Mouse (Mus musculus): Measurements from ENCODE around the gene Abcg1.

Gene Abcg1

GRCm38 (mm10) chr17:31040421-31040820 lies 17.1 kb upstream of the Abcg1 start:
- no peak for DNase-seq (ENCODE audit: low spot score)

GRCm38 (mm10) chr17:31042751-31043150 lies 14.7 kb upstream of the Abcg1 start:
- no peak for DNase-seq (ENCODE audit: low spot score)

- no peak for DNase-seq (ENCODE audit: low spot score)
These were observed 643 bp downstream of the Abcg1 start for GRCm38 (mm10) chr17:31057891-31058744.

GRCm38 (mm10) chr17:31058745-31059085 lies 1.2 kb downstream of the Abcg1 start:
- DNase-seq (ENCODE audit: low spot score) = no peak

- DNase-seq (ENCODE audit: low spot score) = no peak
These were observed 2.7 kb downstream of the Abcg1 start for GRCm38 (mm10) chr17:31060196-31060587.

GRCm38 (mm10) chr17:31060588-31061345 lies 3.3 kb downstream of the Abcg1 start:
- DNase-seq (ENCODE audit: low spot score) = no peak

GRCm38 (mm10) chr17:31061346-31062095 lies 4.0 kb downstream of the Abcg1 start:
- no peak for DNase-seq (ENCODE audit: low spot score)

GRCm38 (mm10) chr17:31066058-31066457 lies 8.6 kb downstream of the Abcg1 start:
- no peak for DNase-seq (ENCODE audit: low spot score)

- no peak for DNase-seq (ENCODE audit: low spot score)
These were observed 9.6 kb downstream of the Abcg1 start for GRCm38 (mm10) chr17:31067051-31067450.

GRCm38 (mm10) chr17:31069121-31069520 lies 11.6 kb downstream of the Abcg1 start:
- no peak for DNase-seq (ENCODE audit: low spot score)

- DNase-seq (ENCODE audit: low spot score) = no peak
These were observed 12.4 kb downstream of the Abcg1 start for GRCm38 (mm10) chr17:31069845-31070244.

- DNase-seq (ENCODE audit: low spot score) = no peak
These were observed 13.1 kb downstream of the Abcg1 start for GRCm38 (mm10) chr17:31070403-31071185.

- DNase-seq (ENCODE audit: low spot score) = no peak
These were observed 14.2 kb downstream of the Abcg1 start for GRCm38 (mm10) chr17:31071421-31072301.

- DNase-seq (ENCODE audit: low spot score) = no peak
These were observed 15.4 kb downstream of the Abcg1 start for GRCm38 (mm10) chr17:31072872-31073271.

GRCm38 (mm10) chr17:31073273-31074052 lies 16.0 kb downstream of the Abcg1 start:
- peak; percentile 33 for DNase-seq (ENCODE audit: low spot score)

- no peak for DNase-seq (ENCODE audit: low spot score)
These were observed 16.6 kb downstream of the Abcg1 start for GRCm38 (mm10) chr17:31074053-31074590.

GRCm38 (mm10) chr17:31074666-31075065 lies 17.2 kb downstream of the Abcg1 start:
- DNase-seq (ENCODE audit: low spot score) = no peak

- no peak for DNase-seq (ENCODE audit: low spot score)
These were observed 18.0 kb downstream of the Abcg1 start for GRCm38 (mm10) chr17:31075471-31075870.

GRCm38 (mm10) chr17:31077561-31077960 lies 20.1 kb downstream of the Abcg1 start:
- DNase-seq (ENCODE audit: low spot score) = no peak

- DNase-seq (ENCODE audit: low spot score) = no peak
These were observed 21.1 kb downstream of the Abcg1 start for GRCm38 (mm10) chr17:31078581-31078980.

Measured in MN1 (cell line).